Mouse (Mus musculus) hindbrain, embryonic 14.5 days (tissue): ENCODE results near the gene Eef2kmt. TPM values are rescaled to one million over a fixed set of nuclear protein-coding genes. Genes with fewer than 3 reads are reported as not detected.

Experiments used
- ATAC-seq: fragments of 200-750 bp; cut with Nextera tagmentation; 2 replicates; pipeline ENCODE4 v1.8.0; 2017; ENCODE audit warnings: moderate number of reproducible peaks, mild to moderate bottlenecking, moderate TSS enrichment, moderate library complexity; ENCODE audit not compliant: low FRiP score
- DNase-seq: peaks from one replicate; pipeline ENCODE4 v3.0.0-alpha.2; 2015; ENCODE audit warnings: low spot score
- H3K27ac ChIP-seq: fragments of 300-500 bp; sonication (generic); 2 replicates; pipeline ENCODE4 v1.5.1; 2014; ENCODE audit warnings: mild to moderate bottlenecking, moderate library complexity
- H3K27me3 ChIP-seq: fragments of 300-500 bp; sonication (generic); 2 replicates; pipeline ENCODE4 v1.6.1; 2014; ENCODE audit warnings: mild to moderate bottlenecking, low read length, mixed read lengths; ENCODE audit not compliant: control insufficient read depth, insufficient read depth
- H3K36me3 ChIP-seq: fragments of 300-500 bp; sonication (generic); replicated peaks from 2 replicates; pipeline ENCODE4 v1.6.1; 2014; ENCODE audit not compliant: control insufficient read depth, insufficient read depth
- H3K4me1 ChIP-seq: fragments of 300-500 bp; sonication (generic); replicated peaks from 2 replicates; pipeline ENCODE4 v1.6.1; 2014; ENCODE audit warnings: antibody characterized with exemption, low read length, mixed read lengths; ENCODE audit not compliant: control insufficient read depth, insufficient read depth
- H3K4me2 ChIP-seq: fragments of 300-500 bp; sonication (generic); replicated peaks from 2 replicates; pipeline ENCODE4 v1.6.1; 2014; ENCODE audit warnings: mild to moderate bottlenecking, moderate library complexity
- H3K4me3 ChIP-seq: fragments of 300-500 bp; sonication (generic); replicated peaks from 2 replicates; pipeline ENCODE4 v1.5.1; 2014; ENCODE audit warnings: mild to moderate bottlenecking, low read length
- H3K9ac ChIP-seq: fragments of 300-500 bp; sonication (generic); 2 replicates; pipeline ENCODE4 v1.6.1; 2014
- H3K9me3 ChIP-seq: fragments of 300-500 bp; sonication (generic); 2 replicates; pipeline ENCODE4 v1.6.1; 2016; ENCODE audit warnings: low read length; ENCODE audit not compliant: control insufficient read depth
- WGBS: fragments of 180-500 bp; shearing (Covaris S2); extraction: QIAGEN DNeasy Blood & Tissue Kit; methylation state at CpG from one replicate; pipeline ENCODE4 v1.1.7; 2014; 5-methylcytosine and 5-hydroxymethylcytosine counted together
- polyA plus RNA-seq: library from polyadenylated mRNA; unstranded; fragments of >200 nt; fragmentation: Nextera tagmentation; extraction: Ambion mirVana; gene quantifications from 2 replicates; pipeline ENCODE4 v1.2.1, GENCODE M21; 2014

Eef2kmt gene
- polyA plus RNA-seq, 1 experiment from 2014 or later = 10.7 TPM

GRCm38 (mm10) chr16:5212150-5212549 lies 43.6 kb downstream of the Eef2kmt start:
- no peak overlapping the region for H3K4me3 ChIP-seq
- no peak overlapping the region for H3K27ac ChIP-seq
- H3K36me3 ChIP-seq = no peaks in the 10 kb centered on the region
- no peaks in the 10 kb centered on the region for H3K27me3 ChIP-seq
- no peaks in the 10 kb centered on the region for H3K9me3 ChIP-seq
- H3K9ac ChIP-seq = no peak overlapping the region
- 91% methylated on average over 3 of the region's 3 CpGs for WGBS
- no peaks in the 10 kb centered on the region for H3K4me1 ChIP-seq
- H3K4me2 ChIP-seq = no peak overlapping the region
- DNase-seq (no peak), ATAC-seq (no peak)

DNA sequence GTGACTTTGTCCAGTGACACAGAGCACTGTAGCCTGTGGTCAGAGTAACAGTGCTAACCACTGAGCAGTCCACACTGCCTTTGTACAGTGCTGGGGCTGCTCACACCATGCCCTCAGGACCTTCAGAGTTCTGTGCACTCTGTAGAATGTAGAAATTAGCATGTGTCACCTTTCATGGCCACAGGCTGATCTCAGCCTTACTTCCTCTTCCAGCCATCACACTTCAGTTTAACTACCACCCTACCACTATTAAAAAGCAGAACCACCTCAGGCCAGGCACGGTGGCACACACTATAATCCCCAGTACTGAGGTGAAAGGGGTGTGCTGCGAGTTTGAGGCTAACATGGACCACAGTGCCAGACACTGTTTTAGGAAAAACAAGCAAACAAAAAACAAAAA lies 45.4 kb downstream of the Eef2kmt start:
- no peaks in the 10 kb centered on the region for H3K36me3 ChIP-seq
- no peak overlapping the region for H3K9ac ChIP-seq
- no peak overlapping the region for H3K27ac ChIP-seq
- H3K4me1 ChIP-seq = no peaks in the 10 kb centered on the region
- H3K4me3 ChIP-seq = no peak overlapping the region
- H3K27me3 ChIP-seq = no peaks in the 10 kb centered on the region
- no peaks in the 10 kb centered on the region for H3K9me3 ChIP-seq
- no peak overlapping the region for H3K4me2 ChIP-seq
- WGBS = 83% methylated on average over 2 of the region's 2 CpGs
- DNase-seq = no peak
- no peak for ATAC-seq

- H3K4me1 ChIP-seq = 0 out of 2 replicates have a peak, but pooled peaks cover 9% of the 10 kb centered on the region
- DNase-seq = no peak
- H3K9me3 ChIP-seq = no peaks in the 10 kb centered on the region
- 73% methylated on average over 5 of the region's 5 CpGs for WGBS
- H3K4me2 ChIP-seq = no peak overlapping the region
- H3K4me3 ChIP-seq = no peak overlapping the region
- no peak for ATAC-seq
- H3K36me3 ChIP-seq = no peaks in the 10 kb centered on the region
- H3K27me3 ChIP-seq = no peaks in the 10 kb centered on the region
- H3K9ac ChIP-seq = no peak overlapping the region
- H3K27ac ChIP-seq = no peak overlapping the region
Measured at GRCm38 (mm10) chr16:5206051-5206450, 49.7 kb downstream of the Eef2kmt start.

GRCm38 (mm10) chr16:5205431-5205970 lies 50.3 kb downstream of the Eef2kmt start:
- Histone ChIP-seq H3K9ac (no peak overlapping the region), H3K27ac (no peak overlapping the region), H3K9me3 (no peaks in the 10 kb centered on the region), H3K4me3 (no peak overlapping the region), H3K27me3 (no peaks in the 10 kb centered on the region), H3K4me1 (0 out of 2 replicates have a peak, but pooled peaks cover 9% of the 10 kb centered on the region), H3K4me2 (no peak overlapping the region), H3K36me3 (no peaks in the 10 kb centered on the region)
- ATAC-seq = no peak
- DNase-seq = no peak
- WGBS = 91% methylated on average over 5 of the region's 5 CpGs

- H3K9ac ChIP-seq = peak within 1 kb of the TSS; percentile 64
- peak within 1 kb of the TSS; percentile 82 for H3K4me2 ChIP-seq
- no peak within 1 kb of the TSS for H3K27ac ChIP-seq
- no peaks in the 10 kb centered on the region for H3K9me3 ChIP-seq
- H3K4me1 ChIP-seq = 0 out of 2 replicates have a peak, but pooled peaks cover 9% of the 10 kb centered on the region
- peak within 1 kb of the TSS; percentile 72 for H3K4me3 ChIP-seq
- ATAC-seq = peak; percentile 89
- 4% methylated on average over 40 of the region's 40 CpGs for WGBS
- H3K36me3 ChIP-seq = peaks cover 8% of the 10 kb centered on the region; the same call in 1 of the 2 replicates
- peak; percentile 88 for DNase-seq
- H3K27me3 ChIP-seq = no peaks in the 10 kb centered on the region
Measured at GRCm38 (mm10) chr16:5203668-5204433, 51.9 kb downstream of the Eef2kmt start, which contains the start of gene Nagpa. Gene Nagpa, minus strand, starts transcription at chr16:5204012.

- 1% methylated on average over 36 of the region's 36 CpGs for WGBS
- Histone ChIP-seq H3K4me2 (peak overlapping the region; percentile 82), H3K4me1 (0 out of 2 replicates have a peak, but pooled peaks cover 9% of the 10 kb centered on the region), H3K36me3 (peaks cover 13% of the 10 kb centered on the region; the same call in 1 of the 2 replicates), H3K27me3 (no peaks in the 10 kb centered on the region), H3K4me3 (peak overlapping the region; percentile 72), H3K9me3 (no peaks in the 10 kb centered on the region), H3K27ac (no peak overlapping the region), H3K9ac (peak overlapping the region; percentile 64)
- ATAC-seq = peak; percentile 64
- DNase-seq = no peak
Measured at GRCm38 (mm10) chr16:5203200-5203599, 52.6 kb downstream of the Eef2kmt start.

- Histone ChIP-seq H3K4me1 (0 out of 2 replicates have a peak, but pooled peaks cover 9% of the 10 kb centered on the region), H3K36me3 (peaks cover 19% of the 10 kb centered on the region; the same call in 1 of the 2 replicates), H3K9me3 (no peaks in the 10 kb centered on the region), H3K4me3 (peak overlapping the region; percentile 72), H3K9ac (no peak overlapping the region), H3K27me3 (no peaks in the 10 kb centered on the region), H3K4me2 (peak overlapping the region; percentile 82), H3K27ac (no peak overlapping the region)
- DNase-seq = peak; percentile 69
- 10% methylated on average over 4 of the region's 4 CpGs for WGBS
- ATAC-seq = no peak
Measured at GRCm38 (mm10) chr16:5202681-5203080, 53.1 kb downstream of the Eef2kmt start.

DNA sequence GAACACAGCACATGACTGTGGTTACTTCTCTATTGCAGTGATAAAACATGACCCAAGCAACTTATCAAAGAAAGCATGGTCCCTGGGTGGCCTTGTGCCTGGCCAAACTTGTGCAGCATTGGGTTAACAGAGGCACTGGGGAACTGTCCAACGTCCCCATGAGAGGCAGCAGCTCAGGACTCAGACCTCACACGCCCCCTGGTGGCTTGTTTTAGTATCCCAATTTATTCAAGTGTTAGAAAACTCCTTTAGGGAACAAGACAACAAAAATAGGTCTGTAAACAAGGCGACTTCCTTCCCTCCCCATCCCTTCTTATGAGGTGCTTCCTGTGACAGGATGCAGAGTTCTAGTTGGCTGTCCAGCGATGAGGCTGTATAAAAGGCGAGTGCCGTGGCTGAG lies 60.7 kb downstream of the Eef2kmt start:
- H3K4me1 ChIP-seq = no peaks in the 10 kb centered on the region
- no peak overlapping the region for H3K27ac ChIP-seq
- ATAC-seq = no peak
- no peak for DNase-seq
- H3K27me3 ChIP-seq = no peaks in the 10 kb centered on the region
- no peaks in the 10 kb centered on the region for H3K9me3 ChIP-seq
- no peak overlapping the region for H3K9ac ChIP-seq
- peaks cover 20% of the 10 kb centered on the region; the same call in 1 of the 2 replicates for H3K36me3 ChIP-seq
- H3K4me2 ChIP-seq = no peak overlapping the region
- WGBS = 34% methylated on average over 6 of the region's 6 CpGs
- no peak overlapping the region for H3K4me3 ChIP-seq
